Mouse (Mus musculus): ENCODE measurements around the gene Tprn.

The Tprn gene

DNA sequence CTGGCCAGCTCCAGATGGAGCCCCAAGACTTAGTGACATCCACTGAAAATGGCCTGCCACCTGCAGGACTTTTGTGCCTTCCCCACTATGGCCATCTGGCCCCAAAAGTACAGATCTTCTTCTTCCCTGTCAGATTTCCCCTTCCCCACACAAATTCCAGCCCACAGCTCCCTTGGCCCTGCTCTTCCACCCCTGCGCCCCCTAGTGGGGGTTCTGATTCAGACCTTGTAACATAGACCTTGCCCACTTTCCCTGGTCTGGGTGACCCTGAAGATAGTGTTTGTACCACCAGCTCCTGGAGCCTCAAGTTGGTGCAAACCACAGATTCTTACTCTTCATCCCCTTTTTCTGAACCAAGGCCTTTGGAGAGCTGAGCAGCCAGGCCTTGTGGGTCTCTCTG is 30.4 kb downstream of the Tprn start:
- peak; percentile 83 for DNase-seq (ENCODE audit: low read depth)

DNA sequence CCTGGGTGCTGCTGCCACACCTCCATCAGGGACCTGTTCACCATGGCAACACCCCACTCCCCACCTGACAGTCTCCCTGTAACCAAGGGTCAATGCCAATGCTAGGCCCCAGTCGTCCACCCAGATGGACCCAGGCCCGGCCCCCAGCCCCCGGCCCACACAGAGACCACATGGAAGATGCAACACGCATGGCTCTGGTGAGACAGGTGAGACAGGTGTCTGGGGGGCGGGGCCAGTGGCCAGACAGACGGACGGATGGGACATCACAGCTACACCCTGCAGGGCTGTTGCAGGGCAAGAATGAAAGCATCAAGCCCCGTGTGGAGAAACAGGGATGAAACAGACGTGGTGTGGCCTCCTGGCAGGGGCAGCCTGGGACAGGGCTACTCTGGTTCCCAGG is 31.3 kb downstream of the Tprn start:
- no peak for DNase-seq (ENCODE audit: low read depth)

DNA sequence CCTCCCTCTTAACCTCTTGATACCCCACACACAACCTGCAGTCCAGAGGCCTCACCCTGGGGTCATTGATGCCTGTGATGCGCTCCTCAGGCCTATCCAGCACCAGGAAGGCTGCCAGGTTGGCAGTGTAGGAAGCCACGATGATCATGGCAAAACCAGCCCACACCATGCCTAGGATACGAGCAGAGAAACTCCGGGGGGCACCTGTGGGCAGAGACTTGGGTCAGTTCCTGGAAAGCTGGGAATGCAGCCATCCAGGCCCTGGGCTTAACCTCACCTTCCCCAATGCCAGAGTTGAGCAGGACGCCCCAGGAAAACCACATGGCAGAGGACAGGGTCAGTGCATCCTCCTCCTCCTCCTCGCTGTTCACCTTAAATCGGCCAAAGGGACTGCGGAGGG is 34.7 kb downstream of the Tprn start:
- DNase-seq (ENCODE audit: low read depth), result no peak

- no peak for DNase-seq (ENCODE audit: low read depth)
Observed at GRCm38 (mm10) chr2:25298046-25298445, 35.6 kb downstream of the Tprn start.

DNA sequence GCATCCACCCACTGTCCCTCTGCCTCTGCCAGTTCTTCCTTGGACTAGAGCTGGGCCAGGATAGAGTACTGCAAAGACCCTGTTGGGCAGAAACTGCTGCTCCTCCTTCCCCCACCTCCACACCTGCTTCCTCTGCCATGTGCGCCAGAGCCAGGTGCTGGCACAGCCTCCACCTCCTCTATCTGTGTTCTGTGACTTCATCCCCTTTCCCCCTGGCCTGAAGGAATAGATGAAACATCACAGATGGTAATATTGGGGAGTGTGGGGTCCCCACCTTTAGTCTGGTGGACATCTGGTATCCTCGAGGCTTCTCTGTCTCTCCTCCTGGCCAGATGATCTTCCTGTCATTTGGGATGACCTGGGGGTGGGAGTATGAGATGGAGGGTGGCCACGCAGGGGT is 41.0 kb downstream of the Tprn start:
- no peak for DNase-seq (ENCODE audit: low read depth)

GRCm38 (mm10) chr2:25303931-25304656 is 41.7 kb downstream of the Tprn start:
- DNase-seq (ENCODE audit: low read depth), result no peak

DNA sequence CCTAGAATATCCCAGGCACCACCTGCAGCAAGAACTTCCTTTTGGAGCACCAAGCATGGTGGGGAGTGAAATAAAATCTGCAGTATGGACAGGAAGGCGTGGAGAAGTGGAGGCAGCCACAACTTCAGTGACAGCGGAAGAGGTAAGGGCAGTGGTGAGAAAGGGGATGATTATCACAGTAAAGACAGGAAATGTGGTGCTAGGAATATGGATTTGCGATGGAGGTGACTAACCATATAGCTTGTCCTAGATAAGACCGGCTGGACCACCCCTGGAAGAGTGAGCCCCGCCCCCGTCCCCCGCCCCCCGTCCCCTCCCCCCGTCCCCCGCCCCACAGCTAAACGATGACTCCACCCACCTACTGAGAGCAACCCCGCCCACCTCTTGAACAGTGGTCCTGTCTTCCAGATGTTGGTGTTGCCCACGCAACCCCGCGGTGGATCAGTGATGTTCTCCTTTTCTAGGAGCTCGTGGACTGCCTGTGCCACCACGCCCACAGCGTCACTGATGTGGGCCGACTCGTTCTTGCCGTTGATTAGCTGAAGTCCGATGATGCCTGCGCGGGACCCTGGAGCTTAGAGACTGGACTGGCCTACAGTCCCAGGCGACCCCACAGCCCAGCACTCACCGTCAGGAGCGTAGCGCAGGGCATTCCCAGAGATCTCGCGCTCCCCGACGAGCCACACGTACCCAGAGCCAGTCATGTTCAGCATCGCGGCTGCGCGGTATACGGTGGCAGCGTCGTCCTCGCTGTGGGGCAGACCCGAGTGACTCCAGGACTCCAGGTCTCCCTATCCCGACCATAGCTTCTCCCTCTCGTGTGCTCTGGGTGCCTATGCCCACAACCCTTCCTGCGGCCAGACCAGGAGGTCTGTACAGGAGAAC is 42.5 kb downstream of the Tprn start:
- DNase-seq (ENCODE audit: low read depth), result peak; percentile 60

GRCm38 (mm10) chr2:25305587-25306359 is 43.4 kb downstream of the Tprn start:
- no peak for DNase-seq (ENCODE audit: low read depth)

DNA sequence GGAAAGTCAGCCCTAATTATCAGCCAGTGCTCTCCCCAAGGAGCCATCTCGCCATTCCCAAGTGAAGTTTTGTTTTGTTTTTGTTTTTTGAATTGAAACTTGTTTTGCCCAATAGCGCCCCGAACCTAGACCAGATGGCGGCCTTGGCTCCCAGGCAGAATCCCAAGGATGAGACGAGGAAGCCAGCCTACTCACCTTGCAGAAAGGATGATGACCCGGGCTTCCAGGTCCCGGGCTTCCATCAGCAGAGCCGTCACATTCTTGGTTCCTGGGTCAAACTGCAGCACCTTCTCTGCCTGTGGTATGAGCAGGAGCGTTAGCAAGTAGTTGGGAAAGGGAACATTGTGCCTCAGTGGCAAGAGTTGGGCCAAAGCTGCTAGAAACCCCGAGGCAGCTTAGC is 47.8 kb downstream of the Tprn start:
- DNase-seq (ENCODE audit: low read depth), result no peak

DNA sequence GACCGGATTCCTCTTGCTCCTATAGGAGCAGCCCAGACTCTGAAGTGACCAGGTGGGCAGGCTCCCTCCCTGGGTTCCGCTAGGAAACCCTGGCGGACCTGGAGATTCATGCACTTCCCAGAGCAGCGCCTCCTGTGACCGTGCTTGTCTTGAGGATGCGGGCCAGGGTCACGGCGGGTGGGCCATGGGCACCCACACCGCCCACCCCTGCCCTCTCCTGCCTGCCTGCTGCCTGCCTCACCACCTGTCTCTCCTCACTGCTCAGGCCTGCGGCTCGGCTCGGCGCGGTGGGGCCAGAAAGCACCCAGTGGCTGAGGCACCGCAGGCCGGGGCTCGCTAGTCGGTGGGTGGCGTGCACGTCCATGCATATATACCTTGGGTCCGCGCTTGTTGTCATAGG is 48.6 kb downstream of the Tprn start:
- DNase-seq (ENCODE audit: low read depth), result no peak

- DNase-seq (ENCODE audit: low read depth), result no peak
Observed at GRCm38 (mm10) chr2:25311491-25311891, 49.1 kb downstream of the Tprn start.

DNA sequence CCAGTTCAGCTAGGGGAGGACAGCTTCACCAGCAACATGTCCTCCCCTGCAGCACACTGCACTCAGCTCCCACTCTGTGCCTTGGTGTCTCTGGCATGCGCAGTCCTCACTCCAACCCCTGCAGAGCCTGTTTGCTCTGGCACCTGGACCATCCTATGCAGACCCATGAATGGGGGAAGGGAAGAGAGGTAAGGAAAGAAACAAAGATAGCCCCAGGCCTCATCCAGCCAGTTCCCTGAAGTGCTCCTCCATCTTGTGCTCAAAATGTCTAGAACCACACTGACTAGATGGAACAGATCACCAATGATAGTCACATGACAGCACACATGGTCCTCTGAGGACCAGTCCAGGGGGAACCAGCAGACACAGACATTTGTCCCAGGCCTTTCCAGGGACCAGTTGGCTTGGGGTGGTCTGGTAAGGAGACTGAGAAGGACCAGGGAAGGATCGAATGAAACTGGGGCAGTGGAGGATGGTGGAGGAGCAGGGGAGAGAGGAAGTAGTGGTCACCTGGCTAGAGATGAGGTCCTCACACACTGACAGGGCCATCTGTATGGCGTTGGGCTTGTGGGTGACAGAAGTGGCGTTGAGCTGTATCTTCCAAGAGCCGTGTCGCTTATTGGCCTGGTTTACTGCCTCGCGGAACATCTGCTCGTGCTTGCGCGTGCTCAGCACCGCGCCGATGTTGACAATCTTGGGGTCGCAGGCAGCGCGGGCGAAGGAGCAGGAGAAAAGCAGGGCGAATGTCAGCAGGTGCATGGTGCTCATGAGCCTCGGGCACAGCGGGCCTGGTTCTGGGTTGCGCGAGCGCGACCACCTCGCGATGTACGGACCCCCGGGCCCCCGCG is 55.9 kb downstream of the Tprn start:
- DNase-seq (ENCODE audit: low read depth), result no peak

GRCm38 (mm10) chr2:25318971-25319773 is 56.8 kb downstream of the Tprn start, which contains the start of gene Grin1:
Gene Grin1, minus strand, starts transcription at chr2:25319187.
- DNase-seq (ENCODE audit: low read depth), result peak; percentile 77
